Comparison of ENCODE assay signal across 8 mouse cellular contexts in genomic region chr7:142097776-142098175, GRCm38 (mm10). TPM values are rescaled to one million over a fixed set of nuclear protein-coding genes. Genes with fewer than 3 reads are reported as not detected.
DNase-seq lines count a peak whose midpoint lies in the region; ATAC-seq and TF ChIP-seq lines count a peak whose summit lies in the region.

No protein-coding gene starts in this region.

- ATAC-seq in limb, embryonic 14.5 days (ENCODE audit: low FRiP score, low read depth), result peak; percentile 31; the same call in 1 of the 2 replicates
- peak; percentile 62; the same call in 1 of the 2 replicates for ATAC-seq in monocyte, adult 5-6 weeks (replicated peaks; ENCODE audit: insufficient number of reproducible peaks, low FRiP score, low TSS enrichment, poor library complexity, severe bottlenecking)

- intact Hi-C loops in gastrocnemius, postnatal 36 days (cut with DNase I), result loop anchor here (1.0 to 5.0 kb wide), 3 partner anchors 26 to 79 kb away; partner anchors contain the start of gene Mob2

- H3K4me2 ChIP-seq in limb, embryonic 14.5 days (replicated peaks; ENCODE audit: low read depth, low read length, severe bottlenecking), result no peak overlapping the region

- WGBS in limb, embryonic 14.5 days, result 12% methylated on average over 9 of the region's 9 CpGs

- peaks cover 46% of the 10 kb centered on the region for H3K27me3 ChIP-seq in limb, embryonic 14.5 days (ENCODE audit: control insufficient read depth, insufficient read depth, low read length)

- H3K4me1 ChIP-seq in limb, embryonic 14.5 days (ENCODE audit: control insufficient read depth, insufficient read depth, low read length), result 0 out of 2 replicates have a peak, but pooled peaks cover 12% of the 10 kb centered on the region

- H3K4me3 ChIP-seq in limb, embryonic 14.5 days (replicated peaks; ENCODE audit: low read length), result no peak overlapping the region

- no peak overlapping the region for H3K27ac ChIP-seq in limb, embryonic 14.5 days (replicated peaks; ENCODE audit: low read depth, low read length)

- no peaks in the 10 kb centered on the region for H3K36me3 ChIP-seq in limb, embryonic 14.5 days (ENCODE audit: control insufficient read depth, insufficient read depth, low read length)

- peak; percentile 53 for DNase-seq in 3134 (ENCODE audit: extremely low read depth, insufficient read length, low spot score)
- DNase-seq in adipocyte (ENCODE audit: low spot score), result peak; percentile 71
- DNase-seq in embryo, embryonic 10.5 days (ENCODE audit: low spot score), result peak; percentile 86
- peak; percentile 67 to 71 for DNase-seq in gastrocnemius, postnatal 36 days
- peak; percentile 84 for DNase-seq in kidney, adult 18-20 months
- peak; percentile 72 for DNase-seq in limb, embryonic 14.5 days (ENCODE audit: low spot score)
- peak; percentile 59 to 77 for DNase-seq in spleen, postnatal 14 days (ENCODE audit: low spot score in 2 of 2)

- H3K9ac ChIP-seq in limb, embryonic 14.5 days (ENCODE audit: low read depth, low read length, severe bottlenecking), result no peak overlapping the region

- no peak for TF ChIP-seq POLR2A in limb, embryonic 14.5 days (IDR thresholded peaks at IDR 0.05; ENCODE audit: borderline replicate concordance, extremely low read depth, insufficient read depth, insufficient read length)

- no peaks in the 10 kb centered on the region for H3K9me3 ChIP-seq in limb, embryonic 14.5 days (ENCODE audit: control insufficient read depth, low read length)

RNA-seq across cellular contexts. Expression of gene Dusp8, which starts 2.1 kb away (rescaled TPM):
- 10 to 100 TPM; 32.5 to 43.4 TPM for total RNA-seq in gastrocnemius, postnatal 36 days (2021)
- 4.1 and 5.4 TPM in 2 replicates for polyA plus RNA-seq in limb, embryonic 14.5 days (2012; rRNA removed)
- 3.5 TPM in 2 replicates for polyA plus RNA-seq in limb, embryonic 14.5 days (2014; fragmentation: Nextera tagmentation; extraction: Ambion mirVana)
- total RNA-seq in monocyte, adult 5-6 weeks (2017), result 0.29 to 1.4 TPM in 2 of 3 replicates, not detected in the other

RNA-seq across cellular contexts. Expression of gene Gm45618, which starts 22.8 kb away (rescaled TPM):
- not detected for total RNA-seq in gastrocnemius, postnatal 36 days (2021)
- not detected in 2 replicates for polyA plus RNA-seq in limb, embryonic 14.5 days (2012; rRNA removed)
- polyA plus RNA-seq in limb, embryonic 14.5 days (2014; fragmentation: Nextera tagmentation; extraction: Ambion mirVana), result not detected in 2 replicates
- not detected in 3 replicates for total RNA-seq in monocyte, adult 5-6 weeks (2017)

RNA-seq across cellular contexts. Expression of gene Mob2, which starts 36.9 kb away (rescaled TPM):
- total RNA-seq in gastrocnemius, postnatal 36 days (2021), result 10 to 100 TPM; 40.2 to 43.7 TPM
- polyA plus RNA-seq in limb, embryonic 14.5 days (2012; rRNA removed), result 55.2 and 56.2 TPM in 2 replicates
- polyA plus RNA-seq in limb, embryonic 14.5 days (2014; fragmentation: Nextera tagmentation; extraction: Ambion mirVana), result 73.6 and 76.9 TPM in 2 replicates
- 38.5 to 50.0 TPM (median 45.2 TPM) in 3 replicates for total RNA-seq in monocyte, adult 5-6 weeks (2017)

RNA-seq across cellular contexts. Expression of gene Gm39115, which starts 38.1 kb away (rescaled TPM):
- not detected for total RNA-seq in gastrocnemius, postnatal 36 days (2021)
- not detected in 2 replicates for polyA plus RNA-seq in limb, embryonic 14.5 days (2012; rRNA removed)
- polyA plus RNA-seq in limb, embryonic 14.5 days (2014; fragmentation: Nextera tagmentation; extraction: Ambion mirVana), result not detected in 2 replicates
- total RNA-seq in monocyte, adult 5-6 weeks (2017), result not detected in 3 replicates

RNA-seq across cellular contexts. Expression of gene Gm45337, which starts 46.6 kb away (rescaled TPM):
- not detected for total RNA-seq in gastrocnemius, postnatal 36 days (2021)
- polyA plus RNA-seq in limb, embryonic 14.5 days (2012; rRNA removed), result not detected in 2 replicates
- not detected in 2 replicates for polyA plus RNA-seq in limb, embryonic 14.5 days (2014; fragmentation: Nextera tagmentation; extraction: Ambion mirVana)
- total RNA-seq in monocyte, adult 5-6 weeks (2017), result not detected in 3 replicates

Comparison
In these comparisons a context has a peak if more than half of its experiments do, and no peak if none do; other contexts are left out.
1. RNA of gene Dusp8, which starts 2.1 kb away (total RNA-seq): 32.5 to 43.4 TPM in gastrocnemius, postnatal 36 days; 0.29 to 1.4 TPM in monocyte, adult 5-6 weeks; every median in the first group is over 10 times any median in the second.
2. Peak in every context shown above with its lines, with median percentiles within 50 percentile points of each other: DNase-seq.